Mouse (Mus musculus) intestine, embryonic 16.5 days (tissue): ENCODE data around the gene Treh. TPM values are rescaled to one million over a fixed set of nuclear protein-coding genes. Genes with fewer than 3 reads are reported as not detected.
A peak's percentile ranks its signal among the peaks of the same experiment; 100 is the strongest.

Source experiments
- ATAC-seq: fragments of 200-750 bp; cut with Nextera tagmentation; 2 replicates; pipeline ENCODE4 v1.8.0; 2017; ENCODE audit warnings: moderate TSS enrichment, moderate library complexity
- H3K27ac ChIP-seq: fragments of 300-500 bp; sonication (generic); 2 replicates; pipeline ENCODE4 v1.5.1; 2014; ENCODE audit warnings: mild to moderate bottlenecking, low read length
- H3K27me3 ChIP-seq: fragments of 300-500 bp; sonication (generic); replicated peaks from 2 replicates; pipeline ENCODE4 v1.6.1; 2014; ENCODE audit warnings: low read length, control low read depth, mixed read lengths; ENCODE audit not compliant: control insufficient read depth, insufficient read depth
- H3K36me3 ChIP-seq: fragments of 300-500 bp; sonication (generic); 2 replicates; pipeline ENCODE4 v1.6.1; 2014; ENCODE audit warnings: low read length, control low read depth; ENCODE audit not compliant: control insufficient read depth, insufficient read depth
- H3K4me1 ChIP-seq: fragments of 300-500 bp; sonication (generic); 2 replicates; pipeline ENCODE4 v1.6.1; 2014; ENCODE audit warnings: low read length, control low read depth, mixed read lengths; ENCODE audit not compliant: control insufficient read depth, insufficient read depth
- H3K4me2 ChIP-seq: fragments of 300-500 bp; sonication (generic); 2 replicates; pipeline ENCODE4 v1.6.1; 2014; ENCODE audit warnings: low read depth, low read length, control low read depth
- H3K4me3 ChIP-seq: fragments of 300-500 bp; sonication (generic); 2 replicates; pipeline ENCODE4 v1.5.1; 2014; ENCODE audit warnings: mild to moderate bottlenecking, low read length
- H3K9ac ChIP-seq: fragments of 300-500 bp; sonication (generic); 2 replicates; pipeline ENCODE4 v1.6.1; 2014; ENCODE audit warnings: low read depth, low read length
- H3K9me3 ChIP-seq: fragments of 300-500 bp; sonication (generic); 2 replicates; pipeline ENCODE4 v1.6.1; 2016; ENCODE audit warnings: low read length, control low read depth; ENCODE audit not compliant: control insufficient read depth
- WGBS: fragments of 180-500 bp; shearing (Covaris S2); extraction: QIAGEN DNeasy Blood & Tissue Kit; methylation state at CpG from one replicate; pipeline ENCODE4 v1.1.7; 2014; 5-methylcytosine and 5-hydroxymethylcytosine counted together
- polyA plus RNA-seq: library from polyadenylated mRNA; unstranded; fragments of >200 nt; fragmentation: Nextera tagmentation; extraction: Ambion mirVana; gene quantifications from 2 replicates; pipeline ENCODE4 v1.2.1, GENCODE M21; 2015

Gene Treh
- polyA plus RNA-seq, 1 experiment from 2014 or later, result 0.09 TPM

- Histone ChIP-seq H3K36me3 (0 out of 2 replicates have a peak, but pooled peaks cover 3% of the 10 kb centered on the region), H3K4me1 (peaks cover 21% of the 10 kb centered on the region), H3K27ac (peak overlapping the region; percentile 25; the same call in 1 of the 2 replicates), H3K4me3 (peak overlapping the region; percentile 52), H3K4me2 (peak overlapping the region; percentile 77), H3K9ac (peak overlapping the region; percentile 65), H3K27me3 (no peaks in the 10 kb centered on the region), H3K9me3 (no peaks in the 10 kb centered on the region)
- peak; percentile 85 for ATAC-seq
- WGBS, result 3% methylated on average over 22 of the region's 24 CpGs
These were observed 35.4 kb downstream of the Treh start for GRCm38 (mm10) chr9:44708429-44708765.

- H3K27me3 ChIP-seq, result no peaks in the 10 kb centered on the region
- 32% methylated on average over 6 of the region's 6 CpGs for WGBS
- H3K4me1 ChIP-seq, result peaks cover 21% of the 10 kb centered on the region
- H3K4me2 ChIP-seq, result peak overlapping the region; percentile 77
- H3K4me3 ChIP-seq, result peak overlapping the region; percentile 52
- peak overlapping the region; percentile 65; the same call in 1 of the 2 replicates for H3K9ac ChIP-seq
- H3K9me3 ChIP-seq, result no peaks in the 10 kb centered on the region
- 0 out of 2 replicates have a peak, but pooled peaks cover 3% of the 10 kb centered on the region for H3K36me3 ChIP-seq
- no peak overlapping the region; the same call in 1 of the 2 replicates for H3K27ac ChIP-seq
- no peak for ATAC-seq
These were observed 35.9 kb downstream of the Treh start for GRCm38 (mm10) chr9:44708925-44709324.

GRCm38 (mm10) chr9:44709600-44709999, 36.6 kb downstream of the Treh start:
- WGBS, result 60% methylated on average over 2 of the region's 2 CpGs
- no peak overlapping the region for H3K9ac ChIP-seq
- no peak for ATAC-seq
- H3K27me3 ChIP-seq, result no peaks in the 10 kb centered on the region
- H3K4me3 ChIP-seq, result no peak overlapping the region
- H3K4me1 ChIP-seq, result peaks cover 21% of the 10 kb centered on the region
- 0 out of 2 replicates have a peak, but pooled peaks cover 3% of the 10 kb centered on the region for H3K36me3 ChIP-seq
- H3K27ac ChIP-seq, result no peak overlapping the region
- H3K9me3 ChIP-seq, result no peaks in the 10 kb centered on the region
- no peak overlapping the region for H3K4me2 ChIP-seq

GRCm38 (mm10) chr9:44710213-44710612, 37.2 kb downstream of the Treh start:
- no peaks in the 10 kb centered on the region for H3K27me3 ChIP-seq
- no peak overlapping the region for H3K4me2 ChIP-seq
- 0 out of 2 replicates have a peak, but pooled peaks cover 3% of the 10 kb centered on the region for H3K36me3 ChIP-seq
- H3K27ac ChIP-seq, result no peak overlapping the region
- no peak for ATAC-seq
- no peak overlapping the region for H3K4me3 ChIP-seq
- peaks cover 21% of the 10 kb centered on the region for H3K4me1 ChIP-seq
- WGBS, result 77% methylated on average over 5 of the region's 5 CpGs
- H3K9me3 ChIP-seq, result no peaks in the 10 kb centered on the region
- H3K9ac ChIP-seq, result no peak overlapping the region

GRCm38 (mm10) chr9:44711602-44712001, 38.6 kb downstream of the Treh start:
- WGBS, result 62% methylated on average over 17 of the region's 17 CpGs
- no peak overlapping the region for H3K27ac ChIP-seq

GRCm38 (mm10) chr9:44713080-44713479, 40.0 kb downstream of the Treh start:
- H3K4me1 ChIP-seq, result peaks cover 15% of the 10 kb centered on the region
- H3K27me3 ChIP-seq, result no peaks in the 10 kb centered on the region
- no peak overlapping the region for H3K4me3 ChIP-seq
- no peak overlapping the region for H3K4me2 ChIP-seq
- ATAC-seq, result peak; percentile 56
- H3K36me3 ChIP-seq, result 0 out of 2 replicates have a peak, but pooled peaks cover 3% of the 10 kb centered on the region
- no peak overlapping the region for H3K9ac ChIP-seq
- H3K27ac ChIP-seq, result no peak overlapping the region
- 51% methylated on average over 6 of the region's 6 CpGs for WGBS
- H3K9me3 ChIP-seq, result no peaks in the 10 kb centered on the region

More at GRCm38 (mm10) chr9:44711602-44712001, 38.6 kb downstream of the Treh start:
- Histone ChIP-seq H3K4me3 (no peak overlapping the region), H3K9ac (no peak overlapping the region), H3K36me3 (0 out of 2 replicates have a peak, but pooled peaks cover 3% of the 10 kb centered on the region), H3K27me3 (no peaks in the 10 kb centered on the region), H3K4me1 (peaks cover 21% of the 10 kb centered on the region), H3K9me3 (no peaks in the 10 kb centered on the region), H3K4me2 (no peak overlapping the region)
- ATAC-seq, result no peak

GRCm38 (mm10) chr9:44713574-44713973, 40.5 kb downstream of the Treh start:
- H3K4me2 ChIP-seq, result no peak overlapping the region
- no peak overlapping the region for H3K27ac ChIP-seq
- WGBS, result 65% methylated on average over 2 of the region's 2 CpGs
- H3K9ac ChIP-seq, result no peak overlapping the region
- H3K4me1 ChIP-seq, result peaks cover 11% of the 10 kb centered on the region
- H3K27me3 ChIP-seq, result no peaks in the 10 kb centered on the region
- H3K36me3 ChIP-seq, result 0 out of 2 replicates have a peak, but pooled peaks cover 3% of the 10 kb centered on the region
- H3K4me3 ChIP-seq, result no peak overlapping the region
- no peaks in the 10 kb centered on the region for H3K9me3 ChIP-seq
- no peak for ATAC-seq

- H3K4me1 ChIP-seq, result peaks cover 5% of the 10 kb centered on the region
- 87% methylated on average over 17 of the region's 17 CpGs for WGBS
- H3K36me3 ChIP-seq, result 0 out of 2 replicates have a peak, but pooled peaks cover 3% of the 10 kb centered on the region
- ATAC-seq, result no peak
- no peak overlapping the region for H3K27ac ChIP-seq
- H3K4me2 ChIP-seq, result no peak overlapping the region
- H3K27me3 ChIP-seq, result no peaks in the 10 kb centered on the region
- H3K9ac ChIP-seq, result no peak overlapping the region
- no peaks in the 10 kb centered on the region for H3K9me3 ChIP-seq
- H3K4me3 ChIP-seq, result no peak overlapping the region
These were observed 42.1 kb downstream of the Treh start for GRCm38 (mm10) chr9:44715109-44715508.

GRCm38 (mm10) chr9:44715705-44716362, 42.8 kb downstream of the Treh start:
- Histone ChIP-seq H3K9ac (no peak overlapping the region), H3K4me1 (peaks cover 12% of the 10 kb centered on the region), H3K36me3 (0 out of 2 replicates have a peak, but pooled peaks cover under 1% of the 10 kb centered on the region), H3K4me3 (no peak overlapping the region), H3K9me3 (no peaks in the 10 kb centered on the region), H3K4me2 (no peak overlapping the region), H3K27ac (no peak overlapping the region), H3K27me3 (no peaks in the 10 kb centered on the region)
- no peak for ATAC-seq
- WGBS, result 96% methylated on average over 29 of the region's 29 CpGs
